Mouse (Mus musculus) adrenal gland, postnatal 4 days (tissue): ENCODE measurements around the gene Lsp1. TPM values are rescaled to one million over a fixed set of nuclear protein-coding genes. Genes with fewer than 3 reads are reported as not detected.
A peak's percentile ranks its signal among the peaks of the same experiment; 100 is the strongest.

Source experiments
- DNase-seq, 2 experiments: peaks; one replicate each; pipeline ENCODE4 v3.0.0; 2021 to 2022; ENCODE audit warnings: low spot score in 2 of 2, mixed read lengths in 2 of 2
- total RNA-seq, 2 experiments: library from RNA; stranded (reverse); gene quantifications; 2 replicates each; pipeline ENCODE4 v1.2.3; 2021

Gene Lsp1
- total RNA-seq, 2 experiments from 2014 or later, result 25.1 to 43.0 TPM

- DNase-seq, result no peak
These were observed 14.2 kb downstream of the Lsp1 start for GRCm38 (mm10) chr7:142474799-142475198.

DNA sequence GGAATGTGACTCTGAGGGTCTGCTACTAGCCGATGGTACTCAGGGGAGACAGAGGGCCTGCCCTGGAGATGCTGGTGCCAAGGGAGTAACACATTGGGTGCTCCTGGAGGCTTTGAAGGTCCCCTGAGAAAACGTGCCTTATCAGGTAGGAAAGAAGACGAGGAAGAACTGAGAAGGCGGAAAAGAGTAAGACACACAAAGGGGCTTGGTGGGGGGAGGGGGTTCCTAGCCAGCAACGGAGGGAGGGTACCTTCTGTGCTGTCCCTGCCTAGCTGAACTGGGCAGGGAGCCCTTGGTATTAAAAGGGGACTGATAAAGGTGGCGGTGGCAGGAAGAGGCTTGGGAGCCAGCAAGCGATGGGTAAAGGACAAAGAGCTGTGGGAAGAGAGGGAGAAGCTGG lies 15.0 kb downstream of the Lsp1 start:
- DNase-seq, result no peak

DNA sequence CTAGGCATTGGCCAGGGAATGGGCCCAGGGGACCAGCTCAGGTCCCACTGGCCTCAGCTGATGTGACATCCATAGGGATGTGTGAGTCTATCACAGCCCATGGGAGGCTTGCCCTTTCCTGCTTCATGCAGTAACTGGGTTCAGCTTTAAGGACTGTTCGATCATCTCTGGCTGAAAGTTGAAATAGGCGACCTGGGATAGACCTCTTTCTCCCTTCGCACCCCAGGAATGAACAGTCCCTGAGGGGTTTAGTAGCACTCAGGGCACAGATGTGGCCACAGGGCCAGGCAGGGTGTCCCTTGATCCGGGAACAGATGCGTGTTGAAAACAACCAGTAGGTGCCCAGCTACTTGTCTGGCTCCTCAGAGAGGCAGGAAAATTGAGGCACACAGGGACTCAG lies 15.7 kb downstream of the Lsp1 start:
- no peak for DNase-seq

DNA sequence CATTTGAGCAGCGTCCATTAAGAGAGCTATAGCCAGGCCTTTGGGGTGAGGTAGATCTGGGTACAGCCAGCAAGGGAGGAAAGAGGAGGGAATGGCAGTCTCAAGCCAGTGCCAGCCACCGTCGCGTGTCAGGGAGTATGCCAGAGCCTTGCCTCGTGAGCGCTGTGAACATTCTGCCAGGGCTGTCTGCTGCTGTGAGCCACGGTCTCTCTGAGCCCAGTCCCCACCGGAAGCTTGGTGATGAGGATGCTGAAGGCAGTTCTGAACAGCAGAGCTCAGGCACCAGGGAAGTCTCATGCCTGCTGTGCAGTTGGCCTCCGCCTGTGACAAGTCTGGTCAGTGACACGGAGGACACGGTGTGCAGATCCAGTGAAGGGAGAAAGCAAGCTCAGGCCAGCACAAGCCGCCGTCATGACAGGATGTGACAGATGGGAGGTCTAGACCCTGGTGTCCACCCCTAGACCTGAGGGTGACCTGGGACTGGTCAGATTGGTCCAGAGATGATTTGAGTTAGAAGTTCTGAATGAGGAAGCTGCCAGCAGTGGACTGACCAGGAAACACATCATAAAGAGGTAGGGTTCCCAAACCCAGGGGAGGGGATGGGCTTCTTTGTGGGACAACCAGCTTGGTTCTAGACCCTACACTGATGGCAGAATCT lies 16.3 kb downstream of the Lsp1 start:
- no peak for DNase-seq

- DNase-seq, result no peak
These were observed 17.4 kb downstream of the Lsp1 start for GRCm38 (mm10) chr7:142478001-142478400.

DNA sequence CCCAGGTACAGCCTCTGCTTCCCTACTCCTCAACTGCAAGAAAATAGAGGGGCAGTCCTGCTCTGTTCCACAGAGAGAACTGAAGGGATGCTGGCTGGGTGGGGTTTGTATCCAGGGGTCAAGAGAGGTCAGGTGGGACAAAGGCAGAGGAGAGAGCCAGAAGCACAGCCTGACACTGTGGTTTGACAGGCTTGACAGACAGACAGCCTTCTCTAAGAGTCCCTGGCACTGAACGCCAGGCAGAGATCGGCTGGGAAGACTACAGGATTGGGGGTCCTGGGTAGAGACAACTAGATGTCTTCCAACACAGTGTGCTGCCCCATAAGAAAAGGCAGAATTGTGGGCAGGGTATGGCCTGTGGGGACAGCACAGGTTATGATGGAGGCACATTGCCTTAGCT lies 18.0 kb downstream of the Lsp1 start:
- DNase-seq, result no peak

GRCm38 (mm10) chr7:142479307-142479706 lies 18.7 kb downstream of the Lsp1 start:
- no peak for DNase-seq

DNA sequence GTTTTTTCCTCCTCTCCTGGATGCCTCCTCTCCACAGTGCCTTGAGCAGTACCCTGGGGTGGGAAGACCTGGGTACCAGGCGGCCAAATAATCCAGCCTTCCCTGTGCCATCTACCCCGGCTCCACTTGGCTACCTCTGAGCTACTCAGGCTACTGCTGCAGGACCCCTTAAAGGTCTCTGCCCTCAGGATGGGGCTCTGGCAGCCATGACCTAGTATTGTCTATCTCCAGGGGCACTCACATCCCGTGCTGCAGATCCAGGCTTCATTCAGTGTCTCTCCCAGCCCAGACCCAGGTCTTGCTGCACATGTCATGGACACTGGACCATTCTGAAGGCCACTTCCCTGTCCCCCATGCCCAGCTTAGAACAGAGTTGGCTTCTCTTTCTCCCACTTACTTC lies 19.3 kb downstream of the Lsp1 start:
- no peak for DNase-seq

GRCm38 (mm10) chr7:142480661-142481060 lies 20.1 kb downstream of the Lsp1 start:
- DNase-seq, result no peak

DNA sequence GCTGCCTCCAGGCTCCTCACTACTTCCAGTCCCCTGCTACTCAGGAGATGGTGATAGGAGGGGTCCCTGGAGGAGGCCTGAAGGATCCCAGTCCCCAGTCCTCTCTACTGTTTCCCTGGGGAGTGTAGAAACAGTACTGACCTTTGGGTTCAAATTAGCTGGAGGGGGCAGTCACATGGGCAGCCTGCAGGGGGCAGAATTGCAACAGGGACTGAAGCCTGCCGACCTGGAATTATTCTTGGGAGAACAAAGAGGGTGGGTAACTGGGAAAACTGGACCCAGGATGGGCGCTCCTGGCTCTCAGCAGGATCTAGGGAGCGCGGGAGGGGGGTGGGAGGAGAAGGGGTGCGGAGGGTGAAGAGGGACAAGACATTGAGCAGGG lies 20.6 kb downstream of the Lsp1 start:
- DNase-seq, result peak in 1 of 2 experiments; percentile 56

DNA sequence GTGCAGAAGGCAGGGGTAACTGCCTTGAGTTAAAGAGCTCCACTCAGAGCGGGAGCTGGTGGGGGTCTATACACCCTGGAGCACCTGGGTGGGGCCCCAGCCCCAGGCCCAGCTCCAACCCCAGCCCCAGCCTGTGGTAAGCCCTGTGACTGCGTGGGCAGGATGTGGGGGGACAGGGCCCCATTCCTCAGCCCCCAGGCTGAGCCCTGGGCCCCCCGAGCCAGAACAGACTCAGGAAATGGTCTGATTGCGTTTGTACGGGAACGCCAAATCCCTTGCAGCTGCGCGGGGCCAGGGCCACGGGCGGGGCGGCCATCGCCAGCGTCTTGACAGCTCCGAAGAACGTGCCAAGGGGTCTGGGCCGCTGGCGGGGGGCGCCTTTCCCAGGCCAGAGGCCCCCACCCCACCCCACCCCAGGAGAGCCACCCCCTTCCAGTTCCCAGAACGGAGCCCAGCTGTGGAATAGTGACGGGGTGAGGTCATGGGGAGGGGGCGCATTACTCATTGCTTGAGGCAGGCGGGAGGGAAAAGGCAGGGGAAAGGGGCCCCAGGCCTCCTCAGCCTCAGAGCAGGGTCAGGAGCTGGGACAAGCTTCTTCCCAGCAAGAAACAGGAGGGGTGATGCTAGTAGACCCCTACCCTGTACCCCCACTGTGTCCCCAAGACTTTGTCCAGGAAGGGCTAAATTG lies 21.1 kb downstream of the Lsp1 start:
- DNase-seq, result no peak

DNA sequence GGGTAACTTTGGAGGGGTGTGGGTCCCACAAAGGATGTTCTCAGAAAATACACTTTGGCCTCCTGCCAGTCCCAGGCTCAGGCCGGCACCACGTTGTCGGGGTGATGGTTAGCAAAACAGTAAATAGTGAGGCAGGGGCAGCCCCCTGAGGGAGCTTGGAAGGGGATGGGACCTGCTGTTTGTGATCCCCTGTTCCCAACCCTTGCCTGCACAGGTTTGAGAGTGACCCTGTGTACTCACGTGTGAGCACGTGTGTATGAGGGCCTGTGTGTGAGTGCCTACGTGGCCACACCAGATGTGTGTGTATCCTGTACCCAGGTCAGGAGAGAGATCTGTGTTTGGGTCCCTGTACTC lies 21.6 kb downstream of the Lsp1 start:
- no peak for DNase-seq

DNA sequence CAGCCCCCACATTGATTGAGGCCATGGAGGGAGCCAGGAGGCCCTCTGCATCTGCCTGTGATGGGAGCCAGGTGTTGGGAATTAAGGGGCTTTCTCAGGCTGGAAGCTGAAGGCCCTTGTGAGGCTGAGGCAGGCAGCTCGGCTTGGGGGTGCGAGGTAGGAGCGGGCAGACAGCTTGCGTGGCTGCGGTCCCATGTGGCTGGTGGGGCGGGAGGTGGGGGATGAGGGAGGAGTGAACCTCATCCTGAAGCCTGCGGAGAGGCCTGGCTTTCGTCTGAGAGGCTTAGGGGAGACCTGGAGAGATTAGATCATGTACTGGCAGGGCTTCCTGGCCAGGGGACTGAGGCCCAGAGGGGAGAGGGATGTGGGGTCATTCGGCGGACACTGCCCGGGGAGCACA lies 22.5 kb downstream of the Lsp1 start:
- no peak for DNase-seq

- DNase-seq, result no peak
These were observed 24.2 kb downstream of the Lsp1 start for GRCm38 (mm10) chr7:142484780-142485179.

DNA sequence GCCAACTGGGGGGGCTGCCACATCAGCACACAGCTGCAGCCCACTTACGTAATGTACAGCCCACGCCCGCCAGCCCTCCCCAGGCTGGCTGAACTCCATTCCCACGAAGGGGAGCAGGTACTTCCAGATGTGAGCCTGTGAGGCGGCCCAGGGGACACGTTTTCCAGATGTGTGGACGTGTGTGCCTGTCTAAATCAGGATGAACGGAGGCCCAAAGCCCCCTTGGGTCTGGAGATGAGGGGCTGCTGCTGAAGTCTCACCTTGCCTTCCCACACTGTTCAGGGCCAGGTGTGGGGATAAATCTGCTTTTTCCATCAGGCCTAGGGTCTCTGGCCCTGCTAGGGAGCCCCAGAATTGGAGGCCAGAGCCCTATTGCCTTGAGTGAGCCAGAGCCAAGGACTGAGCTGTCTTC lies 26.1 kb downstream of the Lsp1 start:
- no peak for DNase-seq

DNA sequence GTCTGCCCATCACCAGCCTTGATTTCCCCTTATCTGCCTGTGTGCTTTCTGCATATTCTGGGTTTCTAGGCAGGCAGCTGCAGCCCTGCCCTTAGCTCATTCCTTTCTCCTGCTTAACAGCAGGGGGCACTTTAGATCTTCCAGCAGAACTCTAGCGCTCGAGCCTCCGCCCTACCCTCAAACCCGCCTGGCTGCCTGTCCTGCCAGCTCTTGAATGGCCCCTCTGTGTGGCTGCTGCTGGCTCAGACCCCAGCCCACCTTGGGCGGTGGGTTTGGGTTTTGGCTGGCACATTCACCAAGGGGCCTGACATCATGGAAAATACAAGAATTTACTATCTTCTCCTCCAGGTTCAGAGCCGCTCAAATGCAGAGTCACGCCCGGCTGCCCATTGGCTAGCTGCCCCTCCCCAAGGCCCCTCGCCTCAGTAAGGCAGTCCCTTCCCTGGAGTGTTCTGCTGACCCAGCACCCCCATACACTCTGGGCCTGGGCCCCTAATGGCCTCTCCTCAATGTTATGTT lies 26.8 kb downstream of the Lsp1 start:
- DNase-seq, result no peak

- no peak for DNase-seq
These were observed 27.4 kb downstream of the Lsp1 start for GRCm38 (mm10) chr7:142488053-142488452.

DNA sequence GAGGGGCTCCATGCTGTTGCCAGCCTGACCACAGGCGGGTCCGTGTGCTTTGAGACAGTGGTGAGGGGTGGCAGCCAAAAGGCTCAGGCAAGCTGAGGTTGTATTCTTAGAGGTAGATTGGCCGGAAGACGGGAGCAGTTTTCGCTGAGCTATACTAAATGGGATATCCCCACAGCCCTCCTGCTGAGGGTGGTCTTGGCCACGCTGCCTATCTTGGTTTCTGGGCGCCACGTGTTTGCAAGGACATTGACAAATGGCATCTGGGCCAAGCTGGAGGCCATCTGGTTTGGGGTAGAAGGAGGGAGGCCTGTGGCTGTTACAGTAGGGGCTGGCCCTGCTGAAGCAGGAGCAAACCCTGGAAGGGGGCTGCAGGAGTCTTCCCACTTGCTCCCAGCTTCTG lies 32.9 kb downstream of the Lsp1 start:
- no peak for DNase-seq

DNA sequence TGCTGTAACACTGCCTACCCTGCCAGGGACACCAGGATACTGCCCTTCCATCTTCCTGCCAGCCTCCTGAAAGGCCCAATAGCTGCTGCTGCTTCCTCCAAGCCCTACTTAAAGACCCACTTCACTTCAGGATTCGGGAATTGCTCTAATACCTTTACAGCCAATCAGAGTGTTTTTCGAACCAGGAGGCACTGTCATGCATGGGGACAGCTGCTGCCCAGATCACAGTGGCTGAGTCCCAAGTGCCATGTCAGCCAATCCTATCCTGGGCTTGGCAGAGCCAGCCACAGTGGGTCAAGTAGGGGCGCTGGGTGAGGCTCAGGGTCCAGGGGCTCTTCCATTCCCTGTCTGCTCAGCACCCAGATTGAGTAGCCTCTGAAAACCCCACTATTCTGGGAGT lies 35.5 kb downstream of the Lsp1 start:
- DNase-seq, result no peak

DNA sequence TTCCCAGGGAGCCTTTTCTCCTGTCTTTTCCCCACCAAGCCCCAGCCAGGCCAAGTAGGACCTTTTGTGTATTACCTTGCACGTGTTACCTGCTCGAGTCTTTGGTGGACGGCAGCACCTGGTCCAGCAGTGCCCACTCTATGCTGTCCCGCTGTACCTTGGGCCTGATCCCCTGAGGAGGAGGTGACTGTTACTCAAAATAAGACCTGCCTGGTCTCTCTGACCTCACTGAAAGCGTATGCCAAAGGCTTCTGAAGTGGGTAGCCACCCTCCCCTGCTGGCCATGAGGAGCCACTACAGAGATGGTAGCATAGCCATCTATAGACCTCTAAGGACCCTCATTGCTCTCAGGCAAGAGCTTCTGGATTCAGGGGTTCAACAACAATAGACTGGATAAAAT lies 36.2 kb downstream of the Lsp1 start:
- DNase-seq, result no peak

DNA sequence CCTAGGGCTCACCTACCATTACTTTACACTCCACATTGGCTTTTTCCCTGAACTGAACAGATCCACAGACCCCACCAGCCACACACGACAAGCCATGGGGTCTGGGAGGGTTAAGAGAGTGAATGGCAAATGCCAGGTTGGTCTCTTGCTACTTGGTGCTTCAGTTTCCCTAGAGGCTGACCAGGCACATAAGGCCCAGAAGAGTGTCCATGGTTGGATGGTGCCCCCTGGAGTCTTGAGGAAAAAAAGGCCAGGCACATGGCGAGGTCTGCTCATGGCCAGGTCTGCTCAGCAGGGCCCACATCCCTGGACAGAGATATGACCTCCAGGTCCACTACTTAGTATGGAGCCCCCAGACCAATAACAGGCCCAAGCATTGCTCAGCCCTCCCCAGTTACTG lies 37.2 kb downstream of the Lsp1 start:
- DNase-seq, result no peak

DNA sequence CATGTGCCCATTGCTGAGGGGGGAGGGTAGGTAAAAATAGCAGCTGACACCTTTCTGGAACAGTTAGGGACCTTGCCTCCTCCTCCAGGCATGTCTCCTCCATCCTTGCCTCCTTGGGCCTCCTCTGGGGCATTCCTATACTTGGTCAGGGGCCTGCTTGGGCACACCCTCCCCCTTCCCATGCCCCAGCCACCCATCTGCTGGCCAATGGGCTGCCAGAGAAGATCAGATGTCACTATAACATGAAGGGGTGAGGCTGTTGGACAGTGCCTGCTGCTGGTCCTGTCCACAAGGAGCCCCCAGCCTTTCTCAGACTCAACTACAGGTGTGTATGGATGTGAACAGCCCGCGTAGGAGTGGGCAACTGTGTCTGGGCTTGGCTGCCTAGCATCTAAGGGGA lies 38.0 kb downstream of the Lsp1 start, which contains the start of gene Tnnt3:
Gene Tnnt3 (plus strand): TSS at position 262 of the 400 bp plus-strand sequence.
- no peak for DNase-seq
